Mouse (Mus musculus): Measurements from ENCODE around the gene Acbd4. TPM values are rescaled to one million over a fixed set of nuclear protein-coding genes. Genes with fewer than 3 reads are reported as not detected.

Acbd4 gene
- polyA plus RNA-seq, 1 experiment from 2014 or later: 8.3 TPM

GRCm38 (mm10) chr11:103105810-103106209 is 4.3 kb downstream of the Acbd4 start:
- Histone ChIP-seq H3K36me3 (no peaks in the 10 kb centered on the region), H3K4me3 (no peak overlapping the region), H3K9ac (no peak overlapping the region), H3K4me2 (replicated peaks) (no peak overlapping the region), H3K4me1 (peaks cover 23% of the 10 kb centered on the region), H3K27me3 (peaks cover 32% of the 10 kb centered on the region), H3K27ac (no peak overlapping the region), H3K9me3 (replicated peaks) (no peaks in the 10 kb centered on the region)
- ATAC-seq (ENCODE audit: low FRiP score): no peak
- 82% methylated on average over 6 of the region's 6 CpGs for WGBS

- 73% methylated on average over 3 of the region's 4 CpGs for WGBS
- no peaks in the 10 kb centered on the region for H3K9me3 ChIP-seq (replicated peaks)
- H3K4me3 ChIP-seq: no peak overlapping the region
- no peak overlapping the region for H3K9ac ChIP-seq
- no peak overlapping the region for H3K27ac ChIP-seq
- peaks cover 20% of the 10 kb centered on the region for H3K4me1 ChIP-seq
- H3K27me3 ChIP-seq: peaks cover 32% of the 10 kb centered on the region
- ATAC-seq (ENCODE audit: low FRiP score): no peak
- no peaks in the 10 kb centered on the region for H3K36me3 ChIP-seq
- no peak overlapping the region for H3K4me2 ChIP-seq (replicated peaks)
These were observed 4.9 kb downstream of the Acbd4 start for GRCm38 (mm10) chr11:103106386-103106785.

GRCm38 (mm10) chr11:103111301-103111700 is 9.8 kb downstream of the Acbd4 start:
- Histone ChIP-seq H3K36me3 (no peaks in the 10 kb centered on the region), H3K4me3 (peak overlapping the region; percentile 26; the same call in 1 of the 2 replicates), H3K27ac (no peak overlapping the region), H3K9ac (peak overlapping the region; percentile 35; the same call in 1 of the 2 replicates), H3K9me3 (replicated peaks) (no peaks in the 10 kb centered on the region), H3K4me2 (replicated peaks) (peak overlapping the region; percentile 53), H3K4me1 (peaks cover 22% of the 10 kb centered on the region), H3K27me3 (peaks cover 37% of the 10 kb centered on the region)
- 10% methylated on average over 10 of the region's 10 CpGs for WGBS
- ATAC-seq (ENCODE audit: low FRiP score): no peak

GRCm38 (mm10) chr11:103111881-103112551 is 10.5 kb downstream of the Acbd4 start:
- H3K9ac ChIP-seq: peak overlapping the region; percentile 35; the same call in 1 of the 2 replicates
- peak overlapping the region; percentile 53 for H3K4me2 ChIP-seq (replicated peaks)
- H3K4me3 ChIP-seq: peak overlapping the region; percentile 26
- ATAC-seq (ENCODE audit: low FRiP score): no peak
- no peaks in the 10 kb centered on the region for H3K36me3 ChIP-seq
- peaks cover 37% of the 10 kb centered on the region for H3K27me3 ChIP-seq
- WGBS: 2% methylated on average over 28 of the region's 28 CpGs
- no peak overlapping the region for H3K27ac ChIP-seq
- H3K9me3 ChIP-seq (replicated peaks): no peaks in the 10 kb centered on the region
- peaks cover 25% of the 10 kb centered on the region for H3K4me1 ChIP-seq

GRCm38 (mm10) chr11:103112552-103112912 is 11.1 kb downstream of the Acbd4 start:
- Histone ChIP-seq H3K27me3 (peaks cover 37% of the 10 kb centered on the region), H3K4me3 (peak overlapping the region; percentile 26), H3K4me2 (replicated peaks) (peak overlapping the region; percentile 53), H3K9ac (no peak overlapping the region), H3K36me3 (no peaks in the 10 kb centered on the region), H3K9me3 (replicated peaks) (no peaks in the 10 kb centered on the region), H3K4me1 (peaks cover 28% of the 10 kb centered on the region), H3K27ac (no peak overlapping the region)
- ATAC-seq (ENCODE audit: low FRiP score): no peak
- WGBS: 12% methylated on average over 9 of the region's 9 CpGs

- 38% methylated on average over 12 of the region's 12 CpGs for WGBS
- Histone ChIP-seq H3K27ac (no peak overlapping the region), H3K36me3 (no peaks in the 10 kb centered on the region), H3K4me3 (no peak overlapping the region), H3K4me1 (peaks cover 32% of the 10 kb centered on the region), H3K9ac (no peak overlapping the region), H3K4me2 (replicated peaks) (no peak overlapping the region), H3K9me3 (replicated peaks) (no peaks in the 10 kb centered on the region), H3K27me3 (peaks cover 37% of the 10 kb centered on the region)
- ATAC-seq (ENCODE audit: low FRiP score): no peak
These were observed 11.5 kb downstream of the Acbd4 start for GRCm38 (mm10) chr11:103113005-103113404.

- 79% methylated on average over 4 of the region's 4 CpGs for whole genome bisulfite sequencing
- H3K9ac ChIP-seq: no peak overlapping the region
- no peak overlapping the region for H3K27ac ChIP-seq
- peaks cover 37% of the 10 kb centered on the region for H3K27me3 ChIP-seq
- H3K36me3 ChIP-seq: no peaks in the 10 kb centered on the region
- peaks cover 38% of the 10 kb centered on the region for H3K4me1 ChIP-seq
- ATAC-seq (ENCODE audit: low FRiP score): no peak
- H3K4me2 ChIP-seq (replicated peaks): no peak overlapping the region
- H3K9me3 ChIP-seq (replicated peaks): no peaks in the 10 kb centered on the region
- no peak overlapping the region for H3K4me3 ChIP-seq
These were observed 12.3 kb downstream of the Acbd4 start for GRCm38 (mm10) chr11:103113771-103114170.

- Histone ChIP-seq H3K27me3 (peaks cover 37% of the 10 kb centered on the region), H3K36me3 (no peaks in the 10 kb centered on the region), H3K4me2 (replicated peaks) (peak overlapping the region; percentile 80), H3K4me1 (peaks cover 40% of the 10 kb centered on the region), H3K9me3 (replicated peaks) (no peaks in the 10 kb centered on the region), H3K4me3 (peak overlapping the region; percentile 59), H3K9ac (peak overlapping the region; percentile 75; the same call in 1 of the 2 replicates), H3K27ac (no peak overlapping the region)
- no peak for ATAC-seq (ENCODE audit: low FRiP score)
- WGBS: 86% methylated on average over 11 of the region's 11 CpGs
These were observed 12.9 kb downstream of the Acbd4 start for GRCm38 (mm10) chr11:103114270-103114943.

- WGBS: under 1% methylated on average over 34 of the region's 34 CpGs
- Histone ChIP-seq H3K27ac (peak overlapping the region; percentile 88), H3K27me3 (peaks cover 37% of the 10 kb centered on the region), H3K4me2 (replicated peaks) (peak overlapping the region; percentile 80), H3K36me3 (no peaks in the 10 kb centered on the region), H3K9ac (peak overlapping the region; percentile 75), H3K4me1 (peaks cover 40% of the 10 kb centered on the region), H3K9me3 (replicated peaks) (no peaks in the 10 kb centered on the region), H3K4me3 (peak overlapping the region; percentile 59)
- peak; percentile 82 for ATAC-seq (ENCODE audit: low FRiP score)
These were observed 13.9 kb downstream of the Acbd4 start for GRCm38 (mm10) chr11:103115163-103116007.

- Histone ChIP-seq H3K4me2 (replicated peaks) (peak within 1 kb of the TSS; percentile 80), H3K4me1 (peaks cover 39% of the 10 kb centered on the region), H3K27ac (peak within 1 kb of the TSS; percentile 89), H3K9ac (peak within 1 kb of the TSS; percentile 75), H3K36me3 (no peaks in the 10 kb centered on the region), H3K27me3 (peaks cover 29% of the 10 kb centered on the region), H3K4me3 (peak within 1 kb of the TSS; percentile 59), H3K9me3 (replicated peaks) (no peaks in the 10 kb centered on the region)
- ATAC-seq (ENCODE audit: low FRiP score): peak; percentile 94
- under 1% methylated on average over 53 of the region's 53 CpGs for WGBS
These were observed 14.7 kb downstream of the Acbd4 start, which contains the start of gene Hexim1 for GRCm38 (mm10) chr11:103116008-103116818. Hexim1 (plus strand) TSS chr11:103116231.

- WGBS: under 1% methylated on average over 35 of the region's 35 CpGs
- Histone ChIP-seq H3K27ac (peak overlapping the region; percentile 89), H3K4me1 (peaks cover 31% of the 10 kb centered on the region)
These were observed 15.6 kb downstream of the Acbd4 start for GRCm38 (mm10) chr11:103116959-103117590.

More at GRCm38 (mm10) chr11:103116959-103117590, 15.6 kb downstream of the Acbd4 start:
- no peaks in the 10 kb centered on the region for H3K36me3 ChIP-seq
- H3K27me3 ChIP-seq: peaks cover 21% of the 10 kb centered on the region
- no peaks in the 10 kb centered on the region for H3K9me3 ChIP-seq (replicated peaks)
- H3K9ac ChIP-seq: peak overlapping the region; percentile 70
- peak; percentile 20 for ATAC-seq (ENCODE audit: low FRiP score)
- H3K4me3 ChIP-seq: peak overlapping the region; percentile 59
- H3K4me2 ChIP-seq (replicated peaks): peak overlapping the region; percentile 80
